Mouse (Mus musculus) G1E (cell line): Measurements from ENCODE around the gene Thrb.

Source experiments
- CTCF ChIP-seq: IDR thresholded peaks from 2 replicates; pipeline ENCODE4 v1.5.1; 2012; ENCODE audit warnings: low read depth, low read length, inconsistent platforms, mixed read lengths
- GATA1 ChIP-seq: IDR thresholded peaks from 2 replicates; pipeline ENCODE4 v1.6.1; 2012; ENCODE audit warnings: borderline replicate concordance, low read length, inconsistent platforms, mixed read lengths

DNA sequence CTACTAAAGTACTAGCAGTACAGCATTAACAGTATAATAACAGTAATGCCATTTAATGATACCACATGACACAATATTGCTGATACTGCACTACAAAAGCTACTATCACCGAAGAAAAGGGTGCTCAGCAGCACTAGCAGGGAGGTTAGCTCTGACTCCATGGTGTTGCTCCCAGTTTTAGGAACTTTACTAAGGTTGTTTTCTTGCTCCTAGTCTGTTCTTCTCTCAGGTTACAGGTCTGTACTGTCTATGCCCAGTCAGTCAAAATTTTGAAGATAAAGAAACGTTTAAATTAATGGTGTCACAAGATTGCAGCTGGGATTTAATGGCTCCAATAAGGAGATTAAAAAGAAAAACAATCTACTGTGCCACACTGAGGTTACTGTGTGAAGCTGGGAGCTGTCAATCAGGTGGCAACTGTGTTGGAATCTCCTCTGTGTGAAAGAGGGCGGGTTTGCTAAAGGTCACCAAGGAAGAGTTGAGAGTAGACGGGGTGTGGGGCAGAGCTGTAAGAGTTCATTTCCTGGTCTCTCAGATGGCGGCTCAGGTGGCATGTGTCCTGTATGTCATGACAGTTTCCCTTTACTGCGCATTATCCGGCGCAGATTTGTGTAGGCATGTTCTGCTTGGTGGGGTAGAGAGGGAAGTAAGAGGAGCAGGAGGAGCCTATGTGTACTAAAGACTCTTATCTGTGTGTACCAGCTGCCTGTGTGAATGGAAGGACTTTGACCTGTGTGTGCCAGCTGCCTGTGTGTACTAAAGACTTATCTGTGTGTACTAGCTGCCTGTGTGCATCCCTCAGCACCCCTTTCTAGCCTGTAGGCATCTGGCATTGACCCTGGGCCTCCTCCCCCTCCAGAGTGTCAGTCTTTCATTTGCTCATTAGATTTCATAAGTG lies 263.0 kb downstream of the Thrb start:
- TF ChIP-seq CTCF (no peak), GATA1 (no peak)
